Mouse (Mus musculus) ES-Bruce4 (cell line): ENCODE results near the gene Tra2a. TPM values are rescaled to one million over a fixed set of nuclear protein-coding genes. Genes with fewer than 3 reads are reported as not detected.

Source experiments
- H3K27ac ChIP-seq: 2 replicates; pipeline ENCODE4 v1.5.1; 2012; ENCODE audit warnings: low read length, inconsistent platforms; ENCODE audit not compliant: insufficient read depth
- H3K27me3 ChIP-seq: 2 replicates; pipeline ENCODE4 v1.6.1; 2012; ENCODE audit warnings: mild to moderate bottlenecking, low read length, inconsistent platforms; ENCODE audit not compliant: control insufficient read depth, poor library complexity, insufficient read depth, severe bottlenecking
- H3K36me3 ChIP-seq: 2 replicates; pipeline ENCODE4 v1.6.1; 2012; ENCODE audit warnings: inconsistent platforms, mild to moderate bottlenecking, low read length, moderate library complexity; ENCODE audit not compliant: control insufficient read depth, poor library complexity, insufficient read depth, severe bottlenecking
- H3K4me1 ChIP-seq: one replicate; pipeline ENCODE4 v1.8.1; 2011; ENCODE audit warnings: low read length; ENCODE audit not compliant: control insufficient read depth, insufficient read depth
- H3K4me3 ChIP-seq: 2 replicates; pipeline ENCODE4 v1.5.1; 2011; ENCODE audit warnings: low read depth, mild to moderate bottlenecking, low read length
- H3K9ac ChIP-seq: 2 replicates; pipeline ENCODE4 v1.6.1; 2012; ENCODE audit warnings: low read depth, mild to moderate bottlenecking, inconsistent platforms; ENCODE audit not compliant: poor library complexity, severe bottlenecking
- H3K9me3 ChIP-seq: replicated peaks from 2 replicates; pipeline ENCODE4 v1.6.1; 2012; ENCODE audit warnings: mild to moderate bottlenecking, low read length, inconsistent platforms; ENCODE audit not compliant: control insufficient read depth, poor library complexity, insufficient read depth, severe bottlenecking
- CTCF ChIP-seq: IDR thresholded peaks from one replicate; pipeline ENCODE4 v1.8.1; 2011; ENCODE audit warnings: low read depth, low read length
- EP300 ChIP-seq: IDR thresholded peaks from 2 replicates; pipeline ENCODE4 v1.6.1; 2011; ENCODE audit warnings: low read depth, low read length; ENCODE audit not compliant: insufficient read depth
- POLR2A ChIP-seq: IDR thresholded peaks from one replicate; pipeline ENCODE4 v1.8.1; 2011; ENCODE audit warnings: low read length; ENCODE audit not compliant: insufficient read depth
- polyA plus RNA-seq: library from polyadenylated mRNA; stranded (reverse); fragments of >200 nt; gene quantifications from 2 replicates; pipeline ENCODE4 v1.2.4, GENCODE M21; 2011; ENCODE audit warnings: low read depth; ENCODE audit not compliant: missing spikeins, insufficient read depth, insufficient read length

The Tra2a gene
- polyA plus RNA-seq, 1 experiment = 328 TPM

GRCm38 (mm10) chr6:49219001-49219560 is 44.8 kb downstream of the Tra2a start:
- no peak overlapping the region for H3K4me3 ChIP-seq
- H3K9me3 ChIP-seq = no peaks in the 10 kb centered on the region; the same call in 1 of the 2 replicates
- no peak for TF ChIP-seq EP300
- no peak for TF ChIP-seq POLR2A
- TF ChIP-seq CTCF = no peak

GRCm38 (mm10) chr6:49218275-49218802 is 45.5 kb downstream of the Tra2a start:
- Histone ChIP-seq H3K9me3 (no peaks in the 10 kb centered on the region; the same call in 1 of the 2 replicates), H3K9ac (peak overlapping the region; percentile 87), H3K27ac (no peak overlapping the region), H3K27me3 (peaks cover 3% of the 10 kb centered on the region; the same call in 1 of the 2 replicates), H3K4me3 (peak overlapping the region; percentile 58), H3K36me3 (no peaks in the 10 kb centered on the region), H3K4me1 (no peaks in the 10 kb centered on the region)
- TF ChIP-seq EP300 = no peak
- TF ChIP-seq CTCF = no peak
- TF ChIP-seq POLR2A = no peak

More at GRCm38 (mm10) chr6:49219001-49219560, 44.8 kb downstream of the Tra2a start:
- peaks cover 3% of the 10 kb centered on the region; the same call in 1 of the 2 replicates for H3K27me3 ChIP-seq
- H3K27ac ChIP-seq = no peak overlapping the region
- H3K9ac ChIP-seq = peak overlapping the region; percentile 87; the same call in 1 of the 2 replicates
- no peaks in the 10 kb centered on the region for H3K4me1 ChIP-seq
- no peaks in the 10 kb centered on the region for H3K36me3 ChIP-seq

GRCm38 (mm10) chr6:49217581-49218274 is 46.1 kb downstream of the Tra2a start:
- H3K4me1 ChIP-seq = no peaks in the 10 kb centered on the region
- H3K9me3 ChIP-seq = no peaks in the 10 kb centered on the region; the same call in 1 of the 2 replicates
- peak overlapping the region; percentile 80 for H3K4me3 ChIP-seq
- H3K9ac ChIP-seq = peak overlapping the region; percentile 65
- peaks cover 3% of the 10 kb centered on the region; the same call in 1 of the 2 replicates for H3K27me3 ChIP-seq
- H3K36me3 ChIP-seq = no peaks in the 10 kb centered on the region
- TF ChIP-seq CTCF (no peak), EP300 (0 out of 2 replicates have a peak, but pooled peaks have one; percentile 24), POLR2A (peak; percentile 86)
- peak overlapping the region; percentile 26; the same call in 1 of the 2 replicates for H3K27ac ChIP-seq

- Histone ChIP-seq H3K9me3 (no peaks in the 10 kb centered on the region; the same call in 1 of the 2 replicates), H3K4me1 (no peaks in the 10 kb centered on the region), H3K27me3 (peaks cover 3% of the 10 kb centered on the region; the same call in 1 of the 2 replicates), H3K27ac (peak overlapping the region; percentile 26; the same call in 1 of the 2 replicates), H3K4me3 (peak overlapping the region; percentile 80), H3K9ac (peak overlapping the region; percentile 65), H3K36me3 (no peaks in the 10 kb centered on the region)
- TF ChIP-seq EP300 = no peak
- no peak for TF ChIP-seq CTCF
- TF ChIP-seq POLR2A = no peak
Measured at GRCm38 (mm10) chr6:49216811-49217542, 46.9 kb downstream of the Tra2a start.

- Histone ChIP-seq H3K9me3 (no peaks in the 10 kb centered on the region; the same call in 1 of the 2 replicates), H3K4me1 (no peaks in the 10 kb centered on the region), H3K27me3 (peaks cover 3% of the 10 kb centered on the region; the same call in 1 of the 2 replicates), H3K9ac (peak overlapping the region; percentile 99), H3K27ac (peak overlapping the region; percentile 81), H3K4me3 (peak overlapping the region; percentile 68), H3K36me3 (no peaks in the 10 kb centered on the region)
- TF ChIP-seq EP300 (no peak), CTCF (no peak), POLR2A (no peak)
Measured at GRCm38 (mm10) chr6:49215748-49216585, 47.9 kb downstream of the Tra2a start.
